Mouse (Mus musculus) midbrain, embryonic 11.5 days (tissue): ENCODE data around the gene Hip1r. TPM values are rescaled to one million over a fixed set of nuclear protein-coding genes. Genes with fewer than 3 reads are reported as not detected.

Source experiments
- ATAC-seq: fragments of 200-750 bp; cut with Nextera tagmentation; 2 replicates; pipeline ENCODE4 v1.8.0; 2017; ENCODE audit warnings: moderate TSS enrichment, moderate library complexity; ENCODE audit not compliant: low FRiP score
- DNase-seq: peaks from one replicate; pipeline ENCODE4 v3.0.0; 2015; ENCODE audit warnings: low spot score; ENCODE audit errors: missing footprints
- H3K27ac ChIP-seq: fragments of 300-500 bp; sonication (generic); 2 replicates; pipeline ENCODE4 v1.5.1; 2014; ENCODE audit warnings: low read depth, low read length
- H3K27me3 ChIP-seq: fragments of 300-500 bp; sonication (generic); 2 replicates; pipeline ENCODE4 v1.6.1; 2014; ENCODE audit warnings: mild to moderate bottlenecking, low read length, moderate library complexity, mixed read lengths; ENCODE audit not compliant: control insufficient read depth, insufficient read depth
- H3K36me3 ChIP-seq: fragments of 300-500 bp; sonication (generic); 2 replicates; pipeline ENCODE4 v1.6.1; 2014; ENCODE audit warnings: mild to moderate bottlenecking, low read length, moderate library complexity, mixed read lengths; ENCODE audit not compliant: control insufficient read depth, insufficient read depth
- H3K4me1 ChIP-seq: fragments of 300-500 bp; sonication (generic); 2 replicates; pipeline ENCODE4 v1.6.1; 2014; ENCODE audit warnings: low read length; ENCODE audit not compliant: control insufficient read depth, insufficient read depth
- H3K4me2 ChIP-seq: fragments of 300-500 bp; sonication (generic); 2 replicates; pipeline ENCODE4 v1.6.1; 2014; ENCODE audit warnings: mild to moderate bottlenecking, moderate library complexity
- H3K4me3 ChIP-seq: fragments of 300-500 bp; sonication (generic); 2 replicates; pipeline ENCODE4 v1.5.1; 2014; ENCODE audit warnings: low read depth, low read length
- H3K9ac ChIP-seq: fragments of 300-500 bp; sonication (generic); 2 replicates; pipeline ENCODE4 v1.6.1; 2014; ENCODE audit warnings: low read length
- H3K9me3 ChIP-seq: fragments of 300-500 bp; sonication (generic); 2 replicates; pipeline ENCODE4 v1.6.1; 2016; ENCODE audit warnings: low read length; ENCODE audit not compliant: control insufficient read depth
- WGBS: fragments of 180-500 bp; shearing (Covaris S2); extraction: QIAGEN DNeasy Blood & Tissue Kit; methylation state at CpG from one replicate; pipeline ENCODE4 v1.1.7; 2014; 5-methylcytosine and 5-hydroxymethylcytosine counted together
- polyA plus RNA-seq: library from polyadenylated mRNA; unstranded; fragments of >200 nt; fragmentation: Nextera tagmentation; extraction: Ambion mirVana; gene quantifications from 2 replicates; pipeline ENCODE4 v1.2.1, GENCODE M21; 2014

Gene Hip1r
- polyA plus RNA-seq, 1 experiment from 2014 or later, result 5.2 TPM

- DNase-seq (no peak), ATAC-seq (no peak)
- H3K27ac ChIP-seq, result no peak overlapping the region
- H3K9ac ChIP-seq, result peak overlapping the region; percentile 24; the same call in 1 of the 2 replicates
- H3K4me2 ChIP-seq, result no peak overlapping the region
- H3K36me3 ChIP-seq, result no peaks in the 10 kb centered on the region
- H3K4me3 ChIP-seq, result no peak overlapping the region
- H3K9me3 ChIP-seq, result no peaks in the 10 kb centered on the region
- WGBS, result 68% methylated on average over 20 of the region's 20 CpGs
- peaks cover 10% of the 10 kb centered on the region for H3K4me1 ChIP-seq
- H3K27me3 ChIP-seq, result no peaks in the 10 kb centered on the region
Observed at GRCm38 (mm10) chr5:123989941-123990885, 16.8 kb downstream of the Hip1r start.

- Histone ChIP-seq H3K4me3 (no peak overlapping the region), H3K4me2 (no peak overlapping the region), H3K9me3 (no peaks in the 10 kb centered on the region), H3K36me3 (no peaks in the 10 kb centered on the region), H3K4me1 (peaks cover 10% of the 10 kb centered on the region), H3K27ac (no peak overlapping the region), H3K9ac (no peak overlapping the region), H3K27me3 (no peaks in the 10 kb centered on the region)
- WGBS, result 80% methylated on average over 6 of the region's 6 CpGs
- no peak for ATAC-seq
- no peak for DNase-seq
Observed at GRCm38 (mm10) chr5:123991321-123991720, 17.9 kb downstream of the Hip1r start.

- Histone ChIP-seq H3K36me3 (no peaks in the 10 kb centered on the region), H3K9ac (no peak overlapping the region), H3K4me3 (no peak overlapping the region), H3K4me2 (no peak overlapping the region), H3K27ac (no peak overlapping the region), H3K4me1 (peaks cover 10% of the 10 kb centered on the region), H3K9me3 (no peaks in the 10 kb centered on the region), H3K27me3 (no peaks in the 10 kb centered on the region)
- DNase-seq (no peak), ATAC-seq (no peak)
- WGBS, result 89% methylated on average over 10 of the region's 10 CpGs
Observed at GRCm38 (mm10) chr5:123992193-123992637, 18.8 kb downstream of the Hip1r start.

- Histone ChIP-seq H3K27me3 (no peaks in the 10 kb centered on the region), H3K9me3 (no peaks in the 10 kb centered on the region), H3K27ac (no peak overlapping the region), H3K36me3 (no peaks in the 10 kb centered on the region), H3K4me3 (no peak overlapping the region), H3K4me1 (peaks cover 13% of the 10 kb centered on the region), H3K9ac (no peak overlapping the region), H3K4me2 (no peak overlapping the region)
- 37% methylated on average over 5 of the region's 5 CpGs for WGBS
- ATAC-seq (no peak), DNase-seq (peak; percentile 95)
Observed at GRCm38 (mm10) chr5:123992794-123993193, 19.4 kb downstream of the Hip1r start.

- Histone ChIP-seq H3K9me3 (no peaks in the 10 kb centered on the region), H3K36me3 (no peaks in the 10 kb centered on the region), H3K27me3 (no peaks in the 10 kb centered on the region), H3K9ac (no peak overlapping the region), H3K27ac (no peak overlapping the region), H3K4me3 (no peak overlapping the region), H3K4me1 (peaks cover 13% of the 10 kb centered on the region), H3K4me2 (no peak overlapping the region)
- ATAC-seq (no peak), DNase-seq (no peak)
- 75% methylated on average over 7 of the region's 7 CpGs for WGBS
Observed at GRCm38 (mm10) chr5:123993263-123994036, 20.0 kb downstream of the Hip1r start.

- no peak overlapping the region for H3K27ac ChIP-seq
- H3K4me3 ChIP-seq, result no peak overlapping the region
- ATAC-seq, result no peak
- H3K4me1 ChIP-seq, result peaks cover 12% of the 10 kb centered on the region
- no peaks in the 10 kb centered on the region for H3K36me3 ChIP-seq
- DNase-seq, result no peak
- no peaks in the 10 kb centered on the region for H3K27me3 ChIP-seq
- H3K9ac ChIP-seq, result no peak overlapping the region
- no peaks in the 10 kb centered on the region for H3K9me3 ChIP-seq
- no peak overlapping the region for H3K4me2 ChIP-seq
- 94% methylated on average over 7 of the region's 7 CpGs for WGBS
Observed at GRCm38 (mm10) chr5:123994468-123994867, 21.0 kb downstream of the Hip1r start.

GRCm38 (mm10) chr5:123995388-123995787 lies 22.0 kb downstream of the Hip1r start:
- H3K36me3 ChIP-seq, result no peaks in the 10 kb centered on the region
- no peaks in the 10 kb centered on the region for H3K27me3 ChIP-seq
- H3K4me2 ChIP-seq, result no peak overlapping the region
- H3K27ac ChIP-seq, result no peak overlapping the region
- WGBS, result 80% methylated on average over 6 of the region's 6 CpGs
- no peak overlapping the region; the same call in 1 of the 2 replicates for H3K9ac ChIP-seq
- H3K4me3 ChIP-seq, result no peak overlapping the region
- no peak for ATAC-seq
- DNase-seq, result no peak
- peaks cover 3% of the 10 kb centered on the region; the same call in 1 of the 2 replicates for H3K4me1 ChIP-seq
- H3K9me3 ChIP-seq, result no peaks in the 10 kb centered on the region

GRCm38 (mm10) chr5:123996194-123996593 lies 22.8 kb downstream of the Hip1r start:
- H3K4me2 ChIP-seq, result no peak overlapping the region
- 81% methylated on average over 10 of the region's 10 CpGs for WGBS
- H3K36me3 ChIP-seq, result no peaks in the 10 kb centered on the region
- no peak overlapping the region for H3K4me3 ChIP-seq
- no peak for DNase-seq
- H3K27ac ChIP-seq, result no peak overlapping the region
- no peaks in the 10 kb centered on the region for H3K27me3 ChIP-seq
- no peak for ATAC-seq
- no peaks in the 10 kb centered on the region for H3K9me3 ChIP-seq
- H3K4me1 ChIP-seq, result 0 out of 2 replicates have a peak, but pooled peaks cover 2% of the 10 kb centered on the region
- H3K9ac ChIP-seq, result no peak overlapping the region

- no peak overlapping the region for H3K4me3 ChIP-seq
- no peak for DNase-seq
- no peak overlapping the region for H3K27ac ChIP-seq
- no peak for ATAC-seq
- no peaks in the 10 kb centered on the region for H3K9me3 ChIP-seq
- 90% methylated on average over 14 of the region's 14 CpGs for WGBS
- no peak overlapping the region for H3K4me2 ChIP-seq
- H3K27me3 ChIP-seq, result no peaks in the 10 kb centered on the region
- H3K9ac ChIP-seq, result no peak overlapping the region
- no peaks in the 10 kb centered on the region for H3K36me3 ChIP-seq
- 0 out of 2 replicates have a peak, but pooled peaks cover 2% of the 10 kb centered on the region for H3K4me1 ChIP-seq
Observed at GRCm38 (mm10) chr5:123996695-123997094, 23.3 kb downstream of the Hip1r start.
